20 mouse cellular contexts compared by ENCODE assay signal in the genomic region with DNA sequence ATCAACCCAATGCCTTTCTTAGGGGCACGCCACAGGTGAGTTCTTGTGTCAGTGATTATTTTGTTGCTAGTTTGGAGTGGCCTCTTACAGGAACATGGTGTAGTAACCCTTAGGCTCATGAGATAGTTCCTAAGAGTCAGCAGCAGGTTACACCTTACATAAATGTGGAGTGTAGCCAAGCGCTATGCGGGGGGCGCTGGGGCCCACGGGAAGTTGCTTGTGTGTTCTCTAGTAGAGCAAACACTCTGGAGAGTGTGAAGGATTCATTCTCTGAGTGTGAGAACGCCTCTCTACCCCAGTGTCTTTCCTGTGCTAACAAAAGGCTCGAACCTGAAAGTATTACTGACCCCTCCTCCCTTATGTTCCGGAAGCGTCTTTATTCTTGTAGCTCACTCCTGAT.
"Had no signal": no experiment of that assay in that cellular context is flagged by ENCODE, and none has a peak within 500 bp of the region (broad histone marks: within the 10 kb centered on the region; RNA-seq: fewer than 3 reads in every experiment).

No protein-coding gene starts in this region.

- H3K27me3 ChIP-seq: limb, embryonic 13.5 days; liver, embryonic 12.5 days; liver, embryonic 15.5 days; midbrain, embryonic 12.5 days; neural tube, embryonic 13.5 days had no signal

- ATAC-seq: intestine, postnatal 0 days; liver, embryonic 12.5 days; midbrain, embryonic 16.5 days had no signal

- H3K27ac ChIP-seq: kidney, postnatal 0 days; layer of hippocampus, adult 2 months; limb, embryonic 10.5 days; limb, embryonic 13.5 days; liver, embryonic 12.5 days; liver, embryonic 15.5 days; midbrain, embryonic 12.5 days; neural tube, embryonic 13.5 days; stomach, postnatal 0 days had no signal

- H3K4me3 ChIP-seq: layer of hippocampus, adult 2 months; limb, embryonic 10.5 days; limb, embryonic 13.5 days; liver, embryonic 12.5 days; liver, embryonic 15.5 days; midbrain, embryonic 12.5 days; myocyte; neural tube, embryonic 13.5 days had no signal

- DNase-seq: kidney, adult 2 months; kidney, postnatal 25 days; layer of hippocampus, adult 9-11 months; liver; retina, postnatal 1 day; thymus, adult 2 months; thymus, postnatal 14 days; thymus, postnatal 4 days had no signal

- H3K9ac ChIP-seq: limb, embryonic 13.5 days; liver, embryonic 12.5 days; liver, embryonic 15.5 days; midbrain, embryonic 12.5 days; neural tube, embryonic 13.5 days had no signal

- H3K9me3 ChIP-seq: limb, embryonic 10.5 days; limb, embryonic 13.5 days; liver, embryonic 12.5 days; liver, embryonic 15.5 days; midbrain, embryonic 12.5 days; neural tube, embryonic 13.5 days had no signal

- H3K4me1 ChIP-seq: limb, embryonic 10.5 days; limb, embryonic 13.5 days; liver, embryonic 12.5 days; liver, embryonic 15.5 days; midbrain, embryonic 12.5 days had no signal

- H3K4me2 ChIP-seq: limb, embryonic 13.5 days; liver, embryonic 12.5 days; liver, embryonic 15.5 days; midbrain, embryonic 12.5 days; neural tube, embryonic 13.5 days had no signal
